Mouse (Mus musculus) embryonic fibroblast, embryonic 13.5 days (primary cell): ENCODE measurements at regions not wholly inside any gene's neighbourhood (a gene's known extent, or its start where the extent isn't known, plus 50 kb on each side); places are given as distances from the start of the nearest gene placed in this dataset.
"Not testable (repeated sequence)": the region's sequence is repeated elsewhere in the genome, so short reads cannot be mapped to it uniquely, and the experiment has no call there.

Experiments
- H3K27ac ChIP-seq: 2 replicates; pipeline ENCODE4 v1.5.1; 2012; ENCODE audit warnings: low read length, control low read depth, inconsistent platforms; ENCODE audit not compliant: insufficient read depth
- H3K4me1 ChIP-seq: 2 replicates; pipeline ENCODE4 v1.6.1; 2011; ENCODE audit warnings: low read length; ENCODE audit not compliant: control insufficient read depth, insufficient read depth
- H3K4me3 ChIP-seq: 2 replicates; pipeline ENCODE4 v1.5.1; 2011; ENCODE audit warnings: mild to moderate bottlenecking, control low read depth, low read length; ENCODE audit not compliant: insufficient read depth
- CTCF ChIP-seq: IDR thresholded peaks from 2 replicates; pipeline ENCODE4 v1.5.1; 2011; ENCODE audit warnings: mild to moderate bottlenecking, control low read depth, low read length, moderate library complexity, borderline replicate concordance; ENCODE audit not compliant: insufficient read depth
- POLR2A ChIP-seq: IDR thresholded peaks from 2 replicates; pipeline ENCODE4 v1.6.1; 2011; ENCODE audit warnings: low read depth, mild to moderate bottlenecking, control low read depth, low read length, moderate library complexity

DNA sequence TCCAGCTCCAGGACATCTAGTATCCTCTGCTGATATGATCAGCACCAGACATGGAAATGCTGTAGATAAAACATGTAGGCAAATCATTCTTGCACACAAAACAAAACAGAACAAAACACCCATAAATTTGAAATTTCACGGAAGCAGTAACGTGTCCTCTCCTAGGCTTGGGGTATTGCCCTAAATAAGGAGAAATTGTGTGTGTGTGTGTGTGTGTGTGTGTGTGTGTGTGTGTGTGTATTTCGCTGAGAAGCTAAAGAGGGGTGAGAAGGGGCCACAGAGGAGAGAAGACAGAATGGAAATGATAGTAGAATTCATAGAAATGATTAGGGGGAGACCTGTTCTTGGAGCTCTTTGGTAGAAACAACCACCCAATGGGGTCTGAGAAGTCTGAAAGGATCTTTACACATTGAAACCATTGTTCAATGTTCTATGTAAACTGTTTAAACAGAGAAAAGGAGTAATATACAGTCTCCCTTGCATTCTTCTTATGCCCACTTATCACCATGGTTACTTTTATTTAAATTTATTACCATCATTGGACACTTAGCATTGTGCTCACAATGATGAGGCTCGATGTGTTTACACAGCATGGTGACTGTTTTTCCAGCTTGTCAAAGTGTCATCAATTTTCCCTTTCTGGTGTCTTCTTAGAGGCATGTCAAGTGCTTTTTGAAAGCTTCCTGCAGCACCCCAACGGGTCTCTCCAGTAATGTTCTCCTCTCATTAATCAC lies 317.3 kb upstream of the 4933412E24Rik start:
- no peaks in the 10 kb centered on the region for H3K4me1 ChIP-seq
- TF ChIP-seq POLR2A (no peak), CTCF (no peak)
- H3K4me3 ChIP-seq = no peak overlapping the region
- H3K27ac ChIP-seq = no peak overlapping the region

DNA sequence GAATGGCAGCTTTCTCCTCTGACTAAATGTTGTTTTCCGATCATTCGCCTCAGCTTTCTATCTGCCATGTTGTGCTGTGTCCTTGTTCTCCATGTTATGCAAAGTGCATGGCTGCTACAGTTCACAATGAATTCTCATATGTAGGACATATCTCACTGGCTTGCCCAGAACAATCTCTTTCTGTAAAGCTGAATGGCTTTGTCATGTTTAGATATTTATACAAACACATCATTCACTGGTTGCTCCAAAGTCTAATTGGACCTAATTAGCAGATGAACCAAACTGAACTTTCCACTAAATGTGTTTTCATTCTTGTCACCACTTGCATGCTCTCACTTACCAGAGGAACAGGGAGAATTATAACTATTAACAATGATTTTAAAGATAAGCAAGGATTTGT lies 301.2 kb upstream of the 4933412E24Rik start:
- Histone ChIP-seq H3K4me3 (no peak overlapping the region), H3K4me1 (no peaks in the 10 kb centered on the region), H3K27ac (no peak overlapping the region)
- no peak for TF ChIP-seq POLR2A
- no peak for TF ChIP-seq CTCF

DNA sequence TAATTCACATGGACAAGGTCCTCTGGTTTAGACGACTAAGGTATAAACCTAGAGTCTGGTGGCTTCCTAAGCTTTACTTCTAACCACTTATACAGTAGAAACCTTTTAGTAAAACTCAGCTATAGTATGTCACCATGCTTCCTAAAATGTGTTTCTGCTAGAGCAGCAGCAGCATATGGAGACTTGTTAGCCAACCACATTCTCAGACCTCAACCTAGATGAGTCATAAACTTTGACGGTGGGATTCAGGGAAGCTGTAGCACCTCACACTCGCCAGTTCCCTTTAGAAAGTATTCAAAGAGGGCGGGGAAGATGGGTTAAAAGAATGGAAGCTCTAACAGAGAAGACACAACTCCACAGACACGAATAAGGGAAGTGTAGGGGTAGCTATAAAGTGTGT lies 298.8 kb upstream of the 4933412E24Rik start:
- Histone ChIP-seq H3K27ac (no peak overlapping the region), H3K4me1 (no peaks in the 10 kb centered on the region), H3K4me3 (no peak overlapping the region)
- TF ChIP-seq CTCF (no peak), POLR2A (no peak)

DNA sequence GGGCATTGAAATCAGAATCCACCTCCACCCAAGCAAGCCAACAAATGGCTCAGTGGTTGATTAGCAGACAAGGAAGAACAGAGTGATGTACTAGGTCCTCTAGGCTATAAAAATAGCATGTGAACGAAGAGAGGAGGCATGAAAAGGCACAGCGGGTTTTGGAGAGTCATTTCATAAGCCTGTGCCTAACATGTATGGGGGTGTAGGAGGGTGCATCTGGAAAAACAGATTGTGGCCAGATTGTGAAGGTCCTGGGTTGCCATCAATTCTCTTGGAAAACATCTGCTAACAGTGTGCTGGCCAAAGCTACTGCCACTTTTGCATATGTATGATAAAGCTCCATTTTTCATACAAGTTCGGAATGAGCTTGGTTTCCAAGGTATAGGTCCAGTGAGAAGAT lies 293.5 kb upstream of the 4933412E24Rik start:
- Histone ChIP-seq H3K27ac (no peak overlapping the region), H3K4me3 (no peak overlapping the region), H3K4me1 (no peaks in the 10 kb centered on the region)
- TF ChIP-seq CTCF = no peak
- no peak for TF ChIP-seq POLR2A

DNA sequence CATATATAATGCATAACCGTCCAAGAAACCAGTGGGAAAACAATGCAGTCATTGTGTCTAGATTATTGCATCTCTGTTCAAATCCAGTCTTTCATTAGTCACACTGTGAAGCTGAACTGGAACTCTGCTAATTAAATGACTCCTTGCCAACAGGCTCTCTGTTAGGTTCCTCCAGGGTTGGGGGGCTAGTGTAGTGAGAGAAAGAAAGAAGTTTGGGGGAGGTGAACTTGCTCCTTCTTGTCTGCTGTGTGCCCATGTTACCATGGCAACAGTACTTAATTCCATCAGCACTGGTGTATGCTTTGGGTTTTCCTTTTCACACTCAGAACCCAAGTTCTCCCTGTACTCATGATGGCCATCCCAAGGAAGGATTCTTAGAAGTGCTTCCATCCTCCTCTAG lies 292.6 kb upstream of the 4933412E24Rik start:
- no peak overlapping the region for H3K27ac ChIP-seq
- H3K4me1 ChIP-seq = no peaks in the 10 kb centered on the region
- TF ChIP-seq POLR2A = no peak
- H3K4me3 ChIP-seq = no peak overlapping the region

DNA sequence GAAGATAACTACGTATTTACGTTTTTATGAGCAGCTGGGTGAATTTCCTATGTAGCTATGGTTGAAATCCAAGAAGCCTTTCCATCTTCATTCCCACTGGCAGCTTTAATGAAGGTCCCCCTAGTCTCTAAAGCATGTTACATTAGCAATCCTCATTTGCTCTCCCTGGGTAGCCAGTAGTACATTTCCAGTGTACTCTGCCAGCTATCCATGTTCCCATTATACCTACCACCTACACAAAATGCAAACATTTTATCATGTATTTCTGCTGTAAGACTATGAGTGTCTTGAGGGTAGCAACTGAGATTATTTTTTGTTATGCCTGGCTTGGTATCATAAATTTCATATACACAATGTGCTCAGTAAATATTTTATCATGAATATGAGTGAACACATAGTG lies 291.7 kb upstream of the 4933412E24Rik start:
- no peak overlapping the region for H3K27ac ChIP-seq
- no peak for TF ChIP-seq CTCF
- no peak for TF ChIP-seq POLR2A
- H3K4me3 ChIP-seq = no peak overlapping the region
- H3K4me1 ChIP-seq = no peaks in the 10 kb centered on the region

DNA sequence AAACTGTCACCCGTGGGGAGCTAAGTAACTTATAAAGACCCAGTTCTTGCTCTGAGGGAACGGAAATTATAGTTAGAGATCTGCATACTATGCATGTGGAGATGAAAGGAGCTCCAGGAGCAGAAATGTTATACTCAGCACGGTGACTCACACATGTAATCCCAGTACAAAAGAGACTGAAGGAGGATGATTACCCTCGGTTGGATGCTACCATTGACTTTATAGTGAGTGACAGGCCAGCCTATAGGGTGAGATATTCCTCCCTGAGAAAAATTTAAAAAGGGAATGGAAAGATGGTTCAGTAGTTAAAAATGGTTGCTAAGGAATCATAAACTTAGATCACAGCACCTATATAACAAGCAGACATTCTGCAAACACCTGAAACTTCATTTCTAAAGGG lies 287.1 kb upstream of the 4933412E24Rik start:
- H3K27ac ChIP-seq = no peak overlapping the region
- no peak overlapping the region for H3K4me3 ChIP-seq
- TF ChIP-seq CTCF (no peak), POLR2A (no peak)
- no peaks in the 10 kb centered on the region for H3K4me1 ChIP-seq

DNA sequence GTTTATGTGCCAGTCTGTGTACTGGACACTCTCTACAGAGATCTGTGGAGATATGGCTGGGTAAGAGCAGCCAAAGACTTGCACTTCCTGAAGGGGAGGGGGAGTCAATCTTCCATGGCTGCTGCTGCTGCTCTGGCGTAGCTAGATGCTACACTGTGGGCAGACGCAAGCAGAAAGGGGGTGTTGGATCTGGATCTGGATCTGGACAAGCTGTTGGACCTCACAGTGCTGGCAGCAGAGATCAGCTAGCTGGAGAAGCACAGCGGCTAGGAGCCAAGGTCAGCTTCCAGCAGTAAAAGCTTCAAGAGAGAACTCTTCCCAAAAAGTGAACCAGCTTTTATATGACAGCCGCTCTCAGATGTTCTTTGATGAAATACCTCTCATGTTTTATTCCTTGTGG lies 285.5 kb upstream of the 4933412E24Rik start:
- no peak for TF ChIP-seq POLR2A
- TF ChIP-seq CTCF = no peak
- Histone ChIP-seq H3K4me3 (no peak overlapping the region), H3K4me1 (no peaks in the 10 kb centered on the region), H3K27ac (no peak overlapping the region)

DNA sequence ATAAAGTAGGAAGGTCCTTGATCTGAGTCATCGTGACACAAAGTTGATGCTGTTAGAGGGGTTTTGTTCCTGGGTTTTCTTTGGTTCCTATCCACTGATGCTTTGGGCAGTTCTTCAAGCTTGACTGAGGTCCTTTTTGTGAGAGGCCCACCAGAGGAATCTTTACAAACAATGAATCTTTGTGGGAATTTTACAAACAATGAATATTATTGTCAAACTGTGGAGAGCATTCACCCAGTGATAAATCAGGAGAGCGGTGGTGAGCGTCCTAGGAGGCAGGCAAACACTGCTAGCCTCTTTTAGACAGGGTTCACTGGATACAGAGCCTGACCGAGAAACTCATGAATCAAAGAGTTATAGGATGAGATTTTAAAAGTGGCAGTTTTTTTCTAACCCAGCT lies 268.9 kb upstream of the 4933412E24Rik start:
- Histone ChIP-seq H3K4me3 (no peak overlapping the region), H3K4me1 (no peaks in the 10 kb centered on the region), H3K27ac (no peak overlapping the region)
- TF ChIP-seq CTCF (no peak), POLR2A (no peak)

DNA sequence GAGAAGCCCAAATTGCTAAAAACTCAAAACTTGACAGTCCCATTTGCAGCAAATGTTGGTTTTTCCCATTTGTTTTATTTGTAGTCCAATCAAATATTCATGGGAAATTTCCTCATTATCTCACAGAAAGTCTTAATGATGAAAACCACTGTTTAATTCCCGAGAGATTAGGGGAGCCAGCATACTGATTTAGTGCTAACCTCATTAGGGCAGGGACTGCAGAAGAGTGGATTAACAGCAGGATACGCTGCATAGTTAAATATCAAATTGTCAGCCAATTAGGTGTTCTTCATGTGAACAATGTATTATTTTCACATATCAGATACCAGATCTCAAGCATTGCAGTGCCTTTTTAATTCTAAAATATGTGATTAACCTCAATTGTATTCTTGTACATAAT lies 264.0 kb upstream of the 4933412E24Rik start:
- H3K4me3 ChIP-seq = no peak overlapping the region
- no peaks in the 10 kb centered on the region for H3K4me1 ChIP-seq
- TF ChIP-seq POLR2A (no peak), CTCF (no peak)
- H3K27ac ChIP-seq = no peak overlapping the region

DNA sequence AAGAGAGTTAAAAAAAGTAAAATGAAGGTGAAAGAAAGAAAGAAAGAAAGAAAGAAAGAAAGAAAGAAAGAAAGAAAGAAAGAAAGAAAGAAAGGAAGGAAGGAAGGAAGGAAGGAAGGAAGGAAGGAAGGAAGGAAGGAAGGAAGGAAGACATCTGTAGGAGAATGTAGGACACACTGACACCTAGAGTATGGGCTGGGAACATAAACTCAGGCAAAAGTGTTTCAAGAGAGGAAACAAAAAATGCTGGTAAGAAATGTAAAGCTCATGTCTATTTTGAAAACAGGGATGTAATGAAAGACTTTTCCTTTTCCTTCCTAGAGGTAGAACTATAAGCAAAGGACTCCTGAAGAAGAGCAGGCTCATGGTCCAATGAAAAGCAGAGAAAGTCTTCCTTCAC lies 237.2 kb upstream of the 4933412E24Rik start:
- H3K27ac ChIP-seq, H3K4me3 ChIP-seq, H3K4me1 ChIP-seq: not testable (repeated sequence)
